Mouse (Mus musculus): ENCODE results near the gene Akt1.

The Akt1 gene

GRCm38 (mm10) chr12:112627097-112627881 lies 47.4 kb downstream of the Akt1 start:
- DNase-seq (ENCODE audit: low spot score in 2 of 2): no peak

- no peak for DNase-seq (ENCODE audit: low spot score in 2 of 2)
Observed at GRCm38 (mm10) chr12:112626455-112626854, 48.2 kb downstream of the Akt1 start.

- no peak for DNase-seq (ENCODE audit: low spot score in 2 of 2)
Observed at GRCm38 (mm10) chr12:112625700-112626099, 49.0 kb downstream of the Akt1 start.

GRCm38 (mm10) chr12:112623742-112624141 lies 50.9 kb downstream of the Akt1 start:
- no peak for DNase-seq (ENCODE audit: low spot score in 2 of 2)

- DNase-seq (ENCODE audit: low spot score in 2 of 2): no peak
Observed at GRCm38 (mm10) chr12:112621900-112622299, 52.8 kb downstream of the Akt1 start.

DNA sequence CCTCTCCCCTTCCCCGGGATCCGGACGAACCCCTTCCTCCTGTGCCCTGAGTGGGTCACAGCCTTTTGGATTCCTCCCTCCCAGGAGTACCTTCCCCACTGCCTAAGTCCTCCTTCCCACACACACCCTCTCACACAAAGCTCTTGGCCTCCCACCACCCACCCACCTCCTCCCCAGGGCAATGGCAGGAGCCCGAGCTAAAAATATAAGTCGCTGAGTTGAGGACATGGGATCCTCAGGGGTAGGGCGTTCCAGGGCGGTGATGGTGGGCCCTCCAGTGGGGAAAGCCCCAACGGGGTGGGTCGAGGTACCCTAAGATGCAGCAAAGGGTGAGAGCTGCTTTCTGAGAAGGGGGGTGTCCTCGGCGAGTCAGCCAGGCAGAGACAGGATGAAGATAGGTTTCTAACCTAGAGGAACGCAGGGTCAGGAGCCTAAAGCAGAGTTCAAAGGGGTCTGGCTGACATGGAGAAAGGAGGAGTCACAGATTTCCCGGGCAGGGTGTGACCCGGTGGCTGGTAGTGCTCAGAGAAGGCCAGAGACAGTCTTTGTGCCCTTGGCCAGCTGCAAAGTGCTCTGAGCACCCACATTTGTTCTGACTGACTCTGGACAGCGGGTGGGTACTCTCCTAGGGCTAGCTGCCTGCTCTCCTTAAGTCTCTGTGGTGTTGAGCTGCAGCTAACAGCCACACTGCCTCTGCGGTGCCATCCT lies 54.2 kb downstream of the Akt1 start:
- no peak for DNase-seq (ENCODE audit: low spot score in 2 of 2)

DNA sequence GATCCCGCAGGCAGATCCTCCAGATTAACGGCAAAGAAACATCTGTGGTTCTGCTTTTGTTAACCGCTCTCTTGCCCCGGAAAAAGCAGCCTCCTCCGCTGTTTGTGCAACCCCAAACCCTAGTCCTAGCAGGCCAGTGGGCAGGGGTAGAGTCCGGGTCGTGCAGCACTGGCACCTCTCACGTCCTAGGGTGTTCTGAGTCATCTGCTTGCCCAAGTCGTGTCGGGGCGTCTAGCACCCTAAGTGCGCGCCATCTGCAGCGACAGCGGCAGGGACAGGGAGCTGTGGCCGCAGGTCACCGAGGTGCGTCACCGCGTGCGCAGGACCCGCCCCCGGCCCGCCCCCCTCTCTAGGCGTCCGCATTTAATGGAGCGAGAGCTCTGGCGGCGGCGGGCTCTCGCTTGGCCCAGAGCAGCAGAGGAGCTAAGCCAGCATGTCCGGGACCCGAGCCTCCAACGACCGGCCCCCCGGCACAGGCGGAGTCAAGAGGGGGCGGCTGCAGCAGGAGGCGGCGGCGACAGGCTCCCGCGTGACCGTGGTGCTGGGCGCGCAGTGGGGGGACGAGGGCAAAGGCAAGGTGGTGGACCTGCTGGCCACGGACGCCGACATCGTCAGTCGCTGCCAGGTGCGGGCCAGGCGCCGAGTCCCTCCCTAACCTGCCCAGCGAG lies 54.9 kb downstream of the Akt1 start, which contains the start of gene Adssl1:
Gene Adssl1, plus strand, starts transcription at position 360 of the 668 bp plus-strand sequence.
- DNase-seq (ENCODE audit: low spot score in 2 of 2): peak in 1 of 2 experiments; percentile 49

GRCm38 (mm10) chr12:112618981-112619685 lies 55.6 kb downstream of the Akt1 start:
- no peak for DNase-seq (ENCODE audit: low spot score in 2 of 2)

GRCm38 (mm10) chr12:112617898-112618380 lies 56.7 kb downstream of the Akt1 start:
- DNase-seq (ENCODE audit: low spot score in 2 of 2): peak; percentile 49 to 67

- no peak for DNase-seq (ENCODE audit: low spot score in 2 of 2)
Observed at GRCm38 (mm10) chr12:112617184-112617583, 57.5 kb downstream of the Akt1 start.

GRCm38 (mm10) chr12:112616668-112617067 lies 58.0 kb downstream of the Akt1 start:
- DNase-seq (ENCODE audit: low spot score in 2 of 2): no peak

- DNase-seq (ENCODE audit: low spot score in 2 of 2): no peak
Observed at GRCm38 (mm10) chr12:112609031-112609430, 65.7 kb downstream of the Akt1 start.

DNA sequence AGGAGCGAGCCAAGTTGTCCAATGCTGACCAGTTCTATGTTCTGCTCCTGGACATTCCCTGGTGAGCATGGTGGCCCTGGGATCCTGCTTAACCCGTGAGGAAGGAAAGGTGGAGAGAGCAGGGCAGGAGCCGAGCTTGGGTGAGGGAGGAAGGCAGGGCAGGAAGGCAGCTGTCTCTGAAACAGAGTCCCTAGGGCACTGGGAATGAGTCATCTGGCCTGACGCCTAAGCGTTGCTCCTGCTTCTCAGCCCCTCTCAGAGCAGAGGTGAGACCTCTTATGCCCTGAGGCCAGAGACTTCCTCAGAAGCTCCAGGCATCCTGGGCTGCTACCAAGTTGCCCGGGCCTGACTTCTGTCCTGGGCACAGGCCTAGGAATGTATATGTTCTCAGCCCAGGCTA lies 67.7 kb downstream of the Akt1 start:
- DNase-seq (ENCODE audit: low spot score in 2 of 2): no peak

DNA sequence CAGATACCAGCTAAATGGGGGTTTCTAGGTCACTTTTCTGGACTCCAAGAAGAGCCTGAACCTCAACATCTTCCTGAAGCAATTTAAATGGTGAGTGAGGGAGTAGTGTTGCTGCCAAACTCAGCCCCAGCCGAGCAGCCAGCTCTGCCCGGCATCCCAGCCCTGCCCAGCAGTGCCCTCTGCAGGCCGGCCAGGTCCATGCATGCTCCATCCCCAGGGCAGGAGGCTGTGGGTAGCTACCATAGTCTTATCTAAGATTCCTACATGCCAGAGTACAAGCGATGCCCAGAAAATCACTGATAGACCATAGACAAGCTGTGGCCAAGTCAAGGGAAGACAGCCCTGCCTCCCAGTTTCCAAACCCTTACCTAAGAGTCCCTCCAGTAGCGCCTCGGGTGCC lies 68.9 kb downstream of the Akt1 start:
- peak; percentile 73 to 82 for DNase-seq (ENCODE audit: low spot score in 2 of 2)

DNA sequence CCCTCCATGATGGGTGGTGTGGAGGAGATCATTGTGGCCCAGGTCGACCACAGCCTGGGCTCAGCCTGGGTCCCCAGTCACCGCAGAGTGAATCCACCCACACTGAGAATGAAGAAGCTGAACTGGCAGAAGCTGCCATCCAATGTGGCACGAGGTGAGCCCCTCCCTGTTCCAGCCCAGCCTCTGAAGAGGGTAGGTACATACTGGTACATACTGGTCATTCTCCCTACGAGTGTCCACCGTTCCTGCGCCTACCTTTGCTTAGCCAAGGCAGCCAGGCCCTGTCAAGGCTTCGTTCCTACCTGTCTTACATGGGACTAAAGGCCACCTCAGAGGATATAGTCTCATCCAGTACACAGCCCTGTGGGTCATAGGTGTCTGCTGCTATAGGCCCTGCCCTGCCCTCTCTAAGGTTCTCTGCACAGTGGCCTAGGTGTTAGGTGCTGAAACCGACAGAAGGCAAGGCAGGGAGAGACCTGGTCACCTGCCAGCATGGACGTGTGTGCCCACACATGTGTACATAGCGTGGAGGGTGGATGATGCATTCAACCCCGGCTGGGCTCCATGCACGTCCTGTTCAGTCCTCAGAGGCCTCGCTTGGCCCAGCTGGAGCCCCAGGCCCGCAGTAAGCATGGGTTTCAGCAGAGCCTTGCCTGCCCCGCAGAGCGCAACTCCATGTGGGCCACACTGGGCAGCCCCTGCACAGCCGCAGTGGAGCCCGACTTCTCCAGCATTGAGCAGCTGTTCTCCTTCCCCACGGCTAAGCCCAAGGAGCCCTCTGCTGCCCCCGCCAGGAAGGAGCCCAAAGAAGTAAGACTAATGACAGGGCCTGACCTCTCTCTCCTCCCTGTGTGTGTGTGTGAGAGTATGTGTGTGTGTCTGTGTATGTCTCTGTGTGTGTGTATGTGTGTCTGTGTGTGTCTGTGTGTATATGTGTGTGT lies 69.7 kb downstream of the Akt1 start:
- peak; percentile 58 to 72 for DNase-seq (ENCODE audit: low spot score in 2 of 2)

- DNase-seq (ENCODE audit: low spot score in 2 of 2): no peak
Observed at GRCm38 (mm10) chr12:112604022-112604421, 70.7 kb downstream of the Akt1 start.

Data from urinary bladder, postnatal 4 days (tissue).